Mouse (Mus musculus): ENCODE data around the gene Izumo1r. TPM values are rescaled to one million over a fixed set of nuclear protein-coding genes. Genes with fewer than 3 reads are reported as not detected.
A peak's percentile ranks its signal among the peaks of the same experiment; 100 is the strongest.

Gene Izumo1r
- polyA plus RNA-seq, 1 experiment from 2014 or later = not detected

DNA sequence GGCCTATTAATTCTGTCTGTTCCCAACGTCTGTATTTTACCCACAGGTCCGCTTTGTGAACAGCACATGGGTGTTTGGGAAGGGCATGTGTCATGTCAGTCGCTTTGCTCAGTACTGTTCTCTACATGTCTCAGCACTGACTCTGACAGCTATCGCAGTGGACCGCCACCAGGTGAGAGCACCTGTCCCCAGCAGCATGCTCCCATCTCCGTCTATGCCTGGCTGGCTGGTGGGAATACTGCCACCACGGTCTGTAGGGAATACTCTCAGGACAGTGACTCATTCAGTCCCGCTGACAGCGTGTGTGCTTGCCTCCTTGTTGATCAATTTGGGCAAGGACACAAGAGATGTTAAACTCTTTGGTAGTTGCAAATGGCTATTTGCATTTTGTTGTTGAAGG lies 39.0 kb downstream of the Izumo1r start:
- Histone ChIP-seq H3K4me2 (ENCODE audit: low read depth, low read length) (no peak overlapping the region), H3K9ac (ENCODE audit: low read depth, low read length) (no peak overlapping the region), H3K36me3 (ENCODE audit: control insufficient read depth, insufficient read depth) (no peaks in the 10 kb centered on the region), H3K4me1 (ENCODE audit: control insufficient read depth, low read depth, low read length) (no peaks in the 10 kb centered on the region), H3K9me3 (replicated peaks; ENCODE audit: control insufficient read depth, low read length) (no peaks in the 10 kb centered on the region), H3K27me3 (ENCODE audit: control insufficient read depth, insufficient read depth, low read depth, low read length) (peaks cover 17% of the 10 kb centered on the region), H3K27ac (ENCODE audit: low read length) (no peak overlapping the region), H3K4me3 (ENCODE audit: low read depth, low read length) (no peak overlapping the region)
- no peak for ATAC-seq (ENCODE audit: low read depth)
- WGBS (ENCODE audit: insufficient replicate concordance) = 69% methylated on average over 9 of the region's 9 CpGs

DNA sequence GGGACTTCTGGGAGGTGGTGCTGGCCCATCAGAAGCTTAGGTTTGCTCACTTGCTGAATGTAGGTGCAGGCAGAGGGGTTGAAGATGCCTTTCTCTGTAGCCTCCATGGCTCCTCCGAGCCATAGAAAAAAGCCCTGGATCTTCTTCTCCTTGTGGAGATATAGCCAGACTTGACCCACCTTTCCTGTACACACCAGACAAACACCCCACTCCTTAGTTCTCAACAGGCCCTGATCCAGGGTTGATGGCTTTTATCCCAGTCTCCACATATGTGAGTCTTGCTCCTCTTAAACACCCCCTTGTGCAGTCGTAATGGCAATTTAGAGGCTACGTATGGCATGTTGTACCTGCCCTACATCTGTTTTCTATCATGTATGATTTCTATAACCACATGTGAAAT lies 40.6 kb downstream of the Izumo1r start:
- H3K36me3 ChIP-seq (ENCODE audit: control insufficient read depth, insufficient read depth) = no peaks in the 10 kb centered on the region
- WGBS (ENCODE audit: insufficient replicate concordance) = 67% methylated on average over 3 of the region's 3 CpGs
- no peak overlapping the region for H3K9ac ChIP-seq (ENCODE audit: low read depth, low read length)
- H3K4me1 ChIP-seq (ENCODE audit: control insufficient read depth, low read depth, low read length) = no peaks in the 10 kb centered on the region
- ATAC-seq (ENCODE audit: low read depth) = no peak
- H3K4me2 ChIP-seq (ENCODE audit: low read depth, low read length) = no peak overlapping the region
- H3K4me3 ChIP-seq (ENCODE audit: low read depth, low read length) = no peak overlapping the region
- H3K27ac ChIP-seq (ENCODE audit: low read length) = no peak overlapping the region
- peaks cover 33% of the 10 kb centered on the region for H3K27me3 ChIP-seq (ENCODE audit: control insufficient read depth, insufficient read depth, low read depth, low read length)
- H3K9me3 ChIP-seq (replicated peaks; ENCODE audit: control insufficient read depth, low read length) = no peaks in the 10 kb centered on the region

DNA sequence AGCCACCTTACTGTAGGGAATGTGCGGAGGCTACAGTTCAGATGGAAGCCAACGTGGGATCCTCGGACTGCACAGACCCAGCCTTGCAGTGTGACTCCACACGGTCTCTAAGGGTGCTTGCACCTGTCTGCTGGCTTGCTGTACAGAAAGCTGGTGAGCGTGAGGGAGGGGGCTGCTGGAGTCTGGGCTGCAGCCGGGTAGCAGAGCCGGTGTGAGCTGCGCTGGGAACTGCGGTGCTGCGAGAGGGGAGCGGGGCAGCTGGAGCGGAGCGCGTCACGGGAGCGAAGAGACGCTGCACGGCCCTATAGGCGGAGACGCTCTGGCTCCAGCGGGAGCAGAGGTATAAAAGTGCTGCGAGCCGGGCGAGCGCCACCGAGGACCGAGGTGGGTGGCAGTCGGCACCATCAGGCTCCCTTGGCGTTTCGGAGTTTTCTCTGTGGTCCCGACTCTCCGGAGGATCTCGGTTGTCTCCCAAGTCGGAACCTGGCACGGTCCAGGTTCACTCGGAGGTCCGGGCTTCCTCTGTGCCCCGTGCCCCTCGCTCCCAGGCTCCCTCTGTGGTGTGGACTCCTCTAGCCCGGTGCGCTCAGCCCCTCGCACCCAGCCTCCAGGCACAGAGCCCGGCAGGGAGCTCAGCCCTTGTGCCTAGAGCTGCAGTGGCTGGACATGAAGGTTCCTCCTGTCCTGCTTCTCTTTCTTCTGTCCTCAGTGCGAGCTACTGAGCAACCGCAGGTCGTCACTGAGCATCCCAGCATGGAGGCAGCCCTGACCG lies 43.7 kb downstream of the Izumo1r start, which contains the start of gene Gpr83:
TSS of gene Gpr83 (plus strand) at position 343 of the 772 bp plus-strand sequence.
- H3K4me1 ChIP-seq (ENCODE audit: control insufficient read depth, low read depth, low read length) = no peaks in the 10 kb centered on the region
- 4% methylated on average over 47 of the region's 47 CpGs for WGBS (ENCODE audit: insufficient replicate concordance)
- no peak within 1 kb of the TSS for H3K27ac ChIP-seq (ENCODE audit: low read length)
- H3K4me3 ChIP-seq (ENCODE audit: low read depth, low read length) = peak within 1 kb of the TSS; percentile 6; the same call in 1 of the 2 replicates
- H3K27me3 ChIP-seq (ENCODE audit: control insufficient read depth, insufficient read depth, low read depth, low read length) = peaks cover 34% of the 10 kb centered on the region
- peak within 1 kb of the TSS; percentile 26 for H3K4me2 ChIP-seq (ENCODE audit: low read depth, low read length)
- H3K36me3 ChIP-seq (ENCODE audit: control insufficient read depth, insufficient read depth) = no peaks in the 10 kb centered on the region
- ATAC-seq (ENCODE audit: low read depth) = no peak
- no peaks in the 10 kb centered on the region for H3K9me3 ChIP-seq (replicated peaks; ENCODE audit: control insufficient read depth, low read length)
- no peak within 1 kb of the TSS for H3K9ac ChIP-seq (ENCODE audit: low read depth, low read length)

DNA sequence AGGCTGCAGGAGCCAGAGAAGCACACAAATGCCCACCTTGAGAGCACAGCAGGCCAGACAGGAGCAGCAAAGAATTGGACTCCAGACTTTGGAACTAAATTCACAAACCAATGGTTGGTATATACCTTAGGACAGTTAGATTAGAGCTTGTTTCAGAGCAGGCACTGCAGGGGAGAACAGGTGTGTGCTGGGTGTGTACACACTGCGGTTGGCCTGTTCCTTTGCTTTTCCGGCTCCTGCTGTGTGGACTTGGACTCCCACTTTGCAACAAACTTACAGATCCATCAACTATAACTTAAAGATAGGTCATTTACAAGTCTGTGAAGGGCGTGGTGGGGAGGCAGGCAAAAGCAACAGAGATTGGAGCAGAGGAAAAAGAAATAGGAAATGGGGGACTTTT lies 45.0 kb downstream of the Izumo1r start:
- no peak for ATAC-seq (ENCODE audit: low read depth)
- Histone ChIP-seq H3K4me1 (ENCODE audit: control insufficient read depth, low read depth, low read length) (no peaks in the 10 kb centered on the region), H3K9ac (ENCODE audit: low read depth, low read length) (no peak overlapping the region), H3K9me3 (replicated peaks; ENCODE audit: control insufficient read depth, low read length) (no peaks in the 10 kb centered on the region), H3K27ac (ENCODE audit: low read length) (no peak overlapping the region), H3K27me3 (ENCODE audit: control insufficient read depth, insufficient read depth, low read depth, low read length) (peaks cover 34% of the 10 kb centered on the region), H3K36me3 (ENCODE audit: control insufficient read depth, insufficient read depth) (no peaks in the 10 kb centered on the region), H3K4me2 (ENCODE audit: low read depth, low read length) (no peak overlapping the region), H3K4me3 (ENCODE audit: low read depth, low read length) (no peak overlapping the region)
- 55% methylated on average over 3 of the region's 3 CpGs for WGBS (ENCODE audit: insufficient replicate concordance)

DNA sequence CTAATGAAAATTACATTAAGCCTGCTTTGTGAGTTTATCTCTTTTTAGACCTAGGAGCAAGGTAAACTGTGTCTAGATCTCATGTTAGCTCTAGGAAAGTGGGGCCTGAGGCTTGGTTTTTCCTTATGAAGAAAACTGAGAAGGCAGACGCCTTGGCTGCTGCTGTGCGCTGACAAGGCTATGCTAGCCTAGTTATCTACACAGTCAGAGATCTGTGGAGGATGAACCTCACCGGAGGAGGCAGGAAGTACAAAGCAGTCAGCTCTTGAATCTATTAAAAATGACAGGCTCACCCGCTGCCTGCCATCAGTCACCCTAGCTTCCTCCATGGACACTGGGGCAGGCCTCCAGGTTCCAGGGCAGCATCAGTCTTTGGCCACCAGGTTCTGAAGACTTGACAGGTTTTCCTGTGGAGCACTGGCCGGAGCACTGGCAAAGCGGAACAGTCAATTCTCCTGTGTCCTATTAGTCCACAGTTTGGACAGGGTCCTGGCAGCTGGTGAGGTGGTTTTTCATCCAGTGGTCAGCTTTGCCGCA lies 45.5 kb downstream of the Izumo1r start:
- no peak for ATAC-seq (ENCODE audit: low read depth)
- peaks cover 34% of the 10 kb centered on the region for H3K27me3 ChIP-seq (ENCODE audit: control insufficient read depth, insufficient read depth, low read depth, low read length)
- no peak overlapping the region for H3K27ac ChIP-seq (ENCODE audit: low read length)
- H3K4me3 ChIP-seq (ENCODE audit: low read depth, low read length) = no peak overlapping the region
- no peak overlapping the region for H3K4me2 ChIP-seq (ENCODE audit: low read depth, low read length)
- no peak overlapping the region for H3K9ac ChIP-seq (ENCODE audit: low read depth, low read length)
- H3K9me3 ChIP-seq (replicated peaks; ENCODE audit: control insufficient read depth, low read length) = no peaks in the 10 kb centered on the region
- no peaks in the 10 kb centered on the region for H3K36me3 ChIP-seq (ENCODE audit: control insufficient read depth, insufficient read depth)
- no peaks in the 10 kb centered on the region for H3K4me1 ChIP-seq (ENCODE audit: control insufficient read depth, low read depth, low read length)
- WGBS (ENCODE audit: insufficient replicate concordance) = 41% methylated on average over 7 of the region's 7 CpGs

DNA sequence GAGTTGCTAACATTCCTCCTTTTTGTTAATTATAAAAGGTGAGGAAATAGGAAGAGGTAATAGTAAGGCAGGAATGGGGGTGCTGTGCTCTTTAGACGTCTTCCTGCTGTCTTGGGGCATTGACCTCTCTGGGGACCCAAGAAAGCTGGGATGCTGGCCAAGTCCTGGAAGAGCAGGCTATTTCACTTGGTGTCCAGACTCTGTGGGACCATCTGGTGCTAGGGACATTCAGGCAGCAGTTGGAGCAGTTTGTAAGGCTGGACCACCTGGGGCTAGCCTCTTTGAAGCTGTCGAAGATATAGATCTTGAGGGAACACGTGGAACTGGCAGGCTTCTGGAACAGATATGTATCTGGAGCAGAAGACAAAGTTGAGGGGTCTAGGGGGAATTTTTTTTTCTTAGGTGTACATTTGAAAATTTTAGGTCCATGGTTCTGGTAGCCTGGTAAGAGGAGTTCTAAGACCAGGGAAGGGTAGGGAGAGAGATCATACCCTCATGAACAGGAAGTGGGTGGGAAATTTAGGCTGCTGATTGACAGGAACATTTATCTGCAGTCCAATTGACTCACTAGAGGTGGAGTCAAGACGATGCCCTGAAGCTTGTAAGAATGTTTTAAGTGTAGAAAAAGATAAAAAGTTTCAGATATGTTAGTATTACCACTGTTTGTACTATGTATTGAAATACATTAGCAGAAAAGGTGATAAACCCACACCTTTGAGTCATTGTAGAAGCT lies 46.7 kb downstream of the Izumo1r start:
- ATAC-seq (ENCODE audit: low read depth) = no peak
- no peaks in the 10 kb centered on the region for H3K9me3 ChIP-seq (replicated peaks; ENCODE audit: control insufficient read depth, low read length)
- no peak overlapping the region for H3K9ac ChIP-seq (ENCODE audit: low read depth, low read length)
- no peak overlapping the region for H3K27ac ChIP-seq (ENCODE audit: low read length)
- H3K4me3 ChIP-seq (ENCODE audit: low read depth, low read length) = no peak overlapping the region
- H3K4me2 ChIP-seq (ENCODE audit: low read depth, low read length) = no peak overlapping the region
- H3K27me3 ChIP-seq (ENCODE audit: control insufficient read depth, insufficient read depth, low read depth, low read length) = peaks cover 34% of the 10 kb centered on the region
- no peaks in the 10 kb centered on the region for H3K4me1 ChIP-seq (ENCODE audit: control insufficient read depth, low read depth, low read length)
- H3K36me3 ChIP-seq (ENCODE audit: control insufficient read depth, insufficient read depth) = no peaks in the 10 kb centered on the region
- 35% methylated on average over 4 of the region's 4 CpGs for whole genome bisulfite sequencing (ENCODE audit: insufficient replicate concordance)

DNA sequence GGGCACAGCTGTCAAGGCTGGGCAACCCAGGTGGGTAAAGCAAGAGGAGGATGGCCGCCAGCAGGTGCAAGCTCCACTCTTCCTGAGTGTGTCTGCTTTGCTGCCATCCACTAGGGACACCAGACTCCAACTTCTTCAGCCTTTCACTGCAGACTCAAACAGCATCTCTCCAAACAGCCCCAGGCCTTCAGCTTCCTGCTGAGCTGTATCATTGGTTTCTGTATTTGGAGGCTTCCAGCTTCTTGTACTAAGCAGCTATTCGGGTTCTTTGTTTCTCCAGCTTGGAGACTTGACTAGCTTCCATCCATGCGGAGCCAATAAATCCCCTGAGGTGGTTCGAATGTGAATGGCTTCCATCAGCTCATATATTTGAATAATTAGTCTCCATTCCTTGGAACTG lies 49.2 kb downstream of the Izumo1r start:
- no peaks in the 10 kb centered on the region for H3K36me3 ChIP-seq (ENCODE audit: control insufficient read depth, insufficient read depth)
- 70% methylated on average over 4 of the region's 4 CpGs for WGBS (ENCODE audit: insufficient replicate concordance)
- ATAC-seq (ENCODE audit: low read depth) = no peak

DNA sequence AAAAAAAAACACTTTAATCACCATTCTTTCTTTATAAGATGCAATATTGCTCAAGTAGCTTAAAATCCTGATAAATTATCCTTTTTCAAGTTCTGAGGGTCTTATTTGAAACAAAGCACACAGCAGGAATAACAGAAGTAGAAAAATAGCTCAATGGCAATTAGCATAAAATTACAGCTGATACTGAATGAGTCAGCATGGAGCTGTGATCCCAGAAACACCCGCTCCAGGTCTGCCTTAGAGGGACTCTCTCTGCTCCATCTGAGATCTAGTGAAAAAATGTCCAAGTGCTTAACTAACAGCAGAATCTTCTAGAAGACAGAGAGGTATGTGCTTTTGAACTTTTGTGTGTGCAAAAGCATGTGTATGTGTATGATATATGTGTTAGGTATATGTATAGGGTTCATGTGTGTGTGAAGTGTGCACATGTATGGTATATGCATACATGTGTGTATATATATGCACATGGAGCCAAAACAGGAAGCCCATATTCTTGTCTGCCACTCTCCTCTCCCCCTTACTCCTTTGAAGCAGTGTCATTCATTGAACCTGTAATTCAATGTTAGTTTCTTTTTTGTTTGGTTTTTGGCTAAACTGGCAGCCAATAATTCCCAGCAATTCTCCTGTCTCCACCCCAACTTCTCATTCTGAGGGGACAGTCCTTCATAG lies 55.3 kb downstream of the Izumo1r start:
- 50% methylated on average over 1 of the region's 1 CpGs for WGBS (ENCODE audit: insufficient replicate concordance)
- H3K4me2 ChIP-seq (ENCODE audit: low read depth, low read length) = no peak overlapping the region
- no peaks in the 10 kb centered on the region for H3K36me3 ChIP-seq (ENCODE audit: control insufficient read depth, insufficient read depth)
- no peak overlapping the region for H3K4me3 ChIP-seq (ENCODE audit: low read depth, low read length)
- H3K9ac ChIP-seq (ENCODE audit: low read depth, low read length) = no peak overlapping the region
- no peak overlapping the region for H3K27ac ChIP-seq (ENCODE audit: low read length)
- H3K9me3 ChIP-seq (replicated peaks; ENCODE audit: control insufficient read depth, low read length) = no peaks in the 10 kb centered on the region
- H3K27me3 ChIP-seq (ENCODE audit: control insufficient read depth, insufficient read depth, low read depth, low read length) = no peaks in the 10 kb centered on the region
- no peak for ATAC-seq (ENCODE audit: low read depth)
- H3K4me1 ChIP-seq (ENCODE audit: control insufficient read depth, low read depth, low read length) = no peaks in the 10 kb centered on the region

More for the DNA sequence above, 49.2 kb downstream of the Izumo1r start:
- H3K4me3 ChIP-seq (ENCODE audit: low read depth, low read length) = no peak overlapping the region
- peaks cover 15% of the 10 kb centered on the region for H3K27me3 ChIP-seq (ENCODE audit: control insufficient read depth, insufficient read depth, low read depth, low read length)
- no peaks in the 10 kb centered on the region for H3K4me1 ChIP-seq (ENCODE audit: control insufficient read depth, low read depth, low read length)
- H3K9me3 ChIP-seq (replicated peaks; ENCODE audit: control insufficient read depth, low read length) = no peaks in the 10 kb centered on the region
- H3K9ac ChIP-seq (ENCODE audit: low read depth, low read length) = no peak overlapping the region
- H3K4me2 ChIP-seq (ENCODE audit: low read depth, low read length) = no peak overlapping the region
- no peak overlapping the region for H3K27ac ChIP-seq (ENCODE audit: low read length)

All from liver, embryonic 16.5 days (tissue).